Mouse (Mus musculus) G1E (cell line): Measurements from ENCODE around the gene Ang.

Source experiments
- CTCF ChIP-seq: IDR thresholded peaks from 2 replicates; pipeline ENCODE4 v1.5.1; 2012; ENCODE audit warnings: low read depth, low read length, inconsistent platforms, mixed read lengths
- POLR2AphosphoS5 ChIP-seq: IDR thresholded peaks from 2 replicates; pipeline ENCODE4 v1.6.1; 2012; ENCODE audit warnings: low read depth, low read length, inconsistent platforms; ENCODE audit not compliant: insufficient replicate concordance
- TAL1 ChIP-seq: conservative IDR thresholded peaks from 2 replicates; pipeline ENCODE4 v1.6.1; 2012; ENCODE audit warnings: low read depth, low read length, inconsistent platforms, mixed read lengths

DNA sequence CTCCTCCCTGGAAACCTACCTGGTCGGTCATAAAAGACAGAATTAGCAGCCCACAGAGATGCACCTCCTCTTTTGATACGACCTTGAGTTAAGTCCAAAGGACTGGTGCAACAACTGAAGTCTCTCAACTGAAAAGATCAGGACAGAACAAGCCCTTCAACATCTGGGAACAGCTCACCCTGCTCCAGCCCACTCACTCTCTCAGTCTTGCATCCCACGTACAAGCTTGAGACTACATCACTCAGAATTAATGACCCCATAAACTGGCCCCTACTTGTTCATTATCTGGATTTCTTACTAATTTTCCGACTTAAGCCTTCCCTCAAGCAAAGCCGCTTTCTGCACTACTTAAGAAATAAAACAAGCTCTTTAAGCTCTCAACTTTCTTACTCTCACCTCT, 37.8 kb upstream of the Ang start:
- TF ChIP-seq CTCF (no peak), POLR2AphosphoS5 (no peak), TAL1 (no peak)
